Comparison of ENCODE assay signal across 12 mouse cellular contexts in genomic region chr12:30693540-30693939, GRCm38 (mm10).
"Had no signal": no experiment of that assay in that cellular context is flagged by ENCODE, and none has a peak within 500 bp of the region (broad histone marks: within the 10 kb centered on the region; RNA-seq: fewer than 3 reads in every experiment).

No protein-coding gene starts in this region.

- ATAC-seq: lung, postnatal 0 days; midbrain, embryonic 13.5 days had no signal

- DNase-seq: kidney, postnatal 14 days; lung, adult 2 months; lung, postnatal 36 days; right cerebral cortex, postnatal 14 days; thymus, postnatal 36 days had no signal

- H3K27me3 ChIP-seq: limb, embryonic 13.5 days; liver, embryonic 15.5 days; midbrain, embryonic 13.5 days; stomach, embryonic 15.5 days had no signal

- H3K4me3 ChIP-seq: left cerebral cortex, adult 2 months; limb, embryonic 13.5 days; liver, embryonic 15.5 days; midbrain, embryonic 13.5 days; stomach, embryonic 15.5 days had no signal

- H3K4me1 ChIP-seq: limb, embryonic 13.5 days; liver, embryonic 15.5 days; midbrain, embryonic 13.5 days; stomach, embryonic 15.5 days had no signal

- H3K36me3 ChIP-seq: limb, embryonic 13.5 days; liver, embryonic 15.5 days; midbrain, embryonic 13.5 days; stomach, embryonic 15.5 days had no signal

- H3K4me2 ChIP-seq: limb, embryonic 13.5 days; liver, embryonic 11.5 days; liver, embryonic 15.5 days; midbrain, embryonic 13.5 days; stomach, embryonic 15.5 days had no signal

- H3K9me3 ChIP-seq: limb, embryonic 13.5 days; liver, embryonic 15.5 days; midbrain, embryonic 13.5 days; stomach, embryonic 15.5 days had no signal

- H3K27ac ChIP-seq: left cerebral cortex, adult 2 months; limb, embryonic 13.5 days; liver, embryonic 15.5 days; midbrain, embryonic 13.5 days; stomach, embryonic 15.5 days had no signal

- H3K9ac ChIP-seq: limb, embryonic 13.5 days; liver, embryonic 15.5 days; midbrain, embryonic 13.5 days; stomach, embryonic 15.5 days had no signal
